Mouse (Mus musculus) cortical plate, adult 2 months (tissue): ENCODE data around the gene Supt4a. TPM values are rescaled to one million over a fixed set of nuclear protein-coding genes. Genes with fewer than 3 reads are reported as not detected.

ENCODE experiments used
- H3K27ac ChIP-seq: fragments of 200-500 bp; 2 replicates; pipeline ENCODE4 v1.5.1; 2012; ENCODE audit warnings: low read length, control low read depth, inconsistent platforms; ENCODE audit not compliant: insufficient read depth
- H3K4me1 ChIP-seq: fragments of 200-500 bp; 2 replicates; pipeline ENCODE4 v1.6.1; 2011; ENCODE audit warnings: low read length; ENCODE audit not compliant: control insufficient read depth, insufficient read depth
- H3K4me3 ChIP-seq: fragments of 200-500 bp; 2 replicates; pipeline ENCODE4 v1.5.1; 2011; ENCODE audit warnings: mild to moderate bottlenecking, low read length, control low read depth; ENCODE audit not compliant: insufficient read depth
- CTCF ChIP-seq: fragments of 200-500 bp; IDR thresholded peaks from 2 replicates; pipeline ENCODE4 v1.5.1; 2011; ENCODE audit warnings: mild to moderate bottlenecking, control low read depth, low read length; ENCODE audit not compliant: insufficient read depth; ENCODE audit errors: extremely low read depth
- POLR2A ChIP-seq: fragments of 200-500 bp; IDR thresholded peaks from 2 replicates; pipeline ENCODE4 v1.6.1; 2011; ENCODE audit warnings: mild to moderate bottlenecking, low read length, control low read depth; ENCODE audit not compliant: insufficient read depth; ENCODE audit errors: extremely low read depth
- polyA plus RNA-seq: library from polyadenylated mRNA; depleted of rRNA; stranded (reverse); fragments of >200 nt; gene quantifications from 2 replicates; pipeline ENCODE4 v1.2.3, GENCODE M21; 2012

The Supt4a gene
- polyA plus RNA-seq, 1 experiment = 154 TPM

GRCm38 (mm10) chr11:87761806-87762701 is 24.7 kb downstream of the Supt4a start:
- TF ChIP-seq CTCF (no peak), POLR2A (peak; percentile 30; the same call in 1 of the 2 replicates)
- Histone ChIP-seq H3K27ac (peak overlapping the region; percentile 72), H3K4me3 (peak overlapping the region; percentile 61), H3K4me1 (peaks cover 2% of the 10 kb centered on the region; the same call in 1 of the 2 replicates)

DNA sequence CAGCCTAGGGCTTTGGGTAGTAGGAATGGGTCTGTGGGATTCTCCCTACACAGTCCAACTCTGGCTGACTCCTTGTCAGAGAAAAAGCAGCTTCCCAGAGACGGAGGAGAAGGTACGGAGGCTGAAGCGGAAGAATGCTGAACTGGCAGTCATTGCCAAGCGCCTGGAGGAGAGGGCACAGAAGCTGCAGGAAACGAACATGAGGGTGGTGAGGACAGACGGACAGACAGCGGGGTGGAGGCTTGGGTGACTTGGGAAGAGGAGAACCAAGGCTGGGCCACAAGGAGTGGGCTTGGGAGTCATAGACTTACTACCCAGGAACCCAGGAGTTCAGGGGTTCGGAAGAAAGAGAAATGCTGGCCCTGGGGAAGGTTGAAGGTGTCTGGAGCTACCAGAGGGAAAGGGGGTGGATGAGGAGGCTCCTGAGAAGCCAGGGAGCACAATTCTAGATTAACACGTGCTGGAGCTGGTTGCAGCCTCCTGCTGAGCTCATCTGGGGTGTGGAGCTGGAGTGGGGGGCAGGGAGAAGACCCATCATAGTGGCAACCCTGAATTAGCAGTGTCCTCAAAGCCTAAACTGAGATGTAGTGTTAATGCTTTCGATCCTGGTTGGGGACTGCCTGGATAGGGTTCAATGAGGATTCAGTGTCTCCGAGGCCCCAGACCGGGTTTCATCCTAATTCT is 25.5 kb downstream of the Supt4a start:
- H3K4me1 ChIP-seq = peaks cover 2% of the 10 kb centered on the region; the same call in 1 of the 2 replicates
- H3K27ac ChIP-seq = peak overlapping the region; percentile 59
- TF ChIP-seq POLR2A = 0 out of 2 replicates have a peak, but pooled peaks have one; percentile 3
- TF ChIP-seq CTCF = no peak
- H3K4me3 ChIP-seq = peak overlapping the region; percentile 61

GRCm38 (mm10) chr11:87763511-87763987 is 26.2 kb downstream of the Supt4a start:
- peak overlapping the region; percentile 59; the same call in 1 of the 2 replicates for H3K27ac ChIP-seq
- TF ChIP-seq CTCF (no peak), POLR2A (peak; percentile 69; the same call in 1 of the 2 replicates)
- H3K4me3 ChIP-seq = peak overlapping the region; percentile 61
- peaks cover 2% of the 10 kb centered on the region; the same call in 1 of the 2 replicates for H3K4me1 ChIP-seq

- TF ChIP-seq CTCF (no peak), POLR2A (no peak)
- Histone ChIP-seq H3K27ac (peak overlapping the region; percentile 18), H3K4me3 (peak overlapping the region; percentile 61), H3K4me1 (peaks cover 2% of the 10 kb centered on the region; the same call in 1 of the 2 replicates)
Observed at GRCm38 (mm10) chr11:87763988-87764876, 26.9 kb downstream of the Supt4a start.

GRCm38 (mm10) chr11:87768745-87769144 is 31.4 kb downstream of the Supt4a start:
- H3K4me3 ChIP-seq = no peak overlapping the region
- TF ChIP-seq POLR2A = no peak
- TF ChIP-seq CTCF = no peak

GRCm38 (mm10) chr11:87770989-87771388 is 33.6 kb downstream of the Supt4a start:
- no peak overlapping the region for H3K4me3 ChIP-seq
- H3K27ac ChIP-seq = no peak overlapping the region
- no peaks in the 10 kb centered on the region for H3K4me1 ChIP-seq
- peak; percentile 86 for TF ChIP-seq CTCF
- TF ChIP-seq POLR2A = no peak

More at GRCm38 (mm10) chr11:87768745-87769144, 31.4 kb downstream of the Supt4a start:
- H3K4me1 ChIP-seq = peaks cover 2% of the 10 kb centered on the region; the same call in 1 of the 2 replicates
- H3K27ac ChIP-seq = no peak overlapping the region

GRCm38 (mm10) chr11:87772354-87772753 is 35.0 kb downstream of the Supt4a start:
- Histone ChIP-seq H3K4me3 (no peak overlapping the region), H3K4me1 (no peaks in the 10 kb centered on the region), H3K27ac (no peak overlapping the region)
- TF ChIP-seq CTCF (no peak), POLR2A (no peak)

DNA sequence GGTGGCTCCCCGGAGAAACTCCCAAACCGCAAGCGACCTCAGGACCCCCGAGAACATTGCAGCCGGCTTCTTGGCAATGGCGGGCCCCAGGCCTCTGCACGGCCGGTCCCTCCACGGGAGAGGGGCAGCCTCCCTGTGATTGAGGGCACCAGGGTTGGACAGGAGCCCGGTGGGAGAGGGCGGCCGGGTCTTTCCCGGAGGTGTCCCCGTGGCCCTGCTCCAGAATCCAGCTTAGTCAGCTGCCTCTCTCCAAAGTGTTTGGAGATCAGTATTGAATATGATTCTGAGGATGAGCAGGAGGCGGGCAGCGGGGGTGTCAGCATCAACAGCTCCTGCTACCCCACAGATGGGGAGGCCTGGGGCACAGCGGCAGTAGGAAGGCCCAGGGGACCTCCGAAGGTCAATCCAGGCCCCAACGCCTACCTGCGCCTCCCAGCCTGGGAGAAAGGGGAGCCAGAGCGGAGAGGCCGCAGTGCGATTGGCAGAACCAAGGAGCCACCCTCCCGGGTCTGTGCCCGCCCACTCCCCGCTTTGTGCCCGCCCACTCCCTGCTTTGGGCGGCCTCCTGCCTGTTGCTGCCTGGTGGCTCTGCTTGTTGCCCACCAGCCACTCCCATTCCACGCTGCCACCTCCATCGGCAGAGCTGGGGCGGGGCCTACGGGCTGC is 40.9 kb downstream of the Supt4a start:
- no peak overlapping the region for H3K4me3 ChIP-seq
- 0 out of 2 replicates have a peak, but pooled peaks cover 1% of the 10 kb centered on the region for H3K4me1 ChIP-seq
- no peak for TF ChIP-seq POLR2A
- no peak for TF ChIP-seq CTCF
- no peak overlapping the region for H3K27ac ChIP-seq
